Mouse (Mus musculus) liver, embryonic 14.5 days (tissue): ENCODE results near the gene Eef1g.

Source experiments
- CTCF ChIP-seq: IDR thresholded peaks from 2 replicates; pipeline ENCODE4 v1.5.1; 2016; ENCODE audit warnings: antibody characterized with exemption, low read depth, control low read depth
- EP300 ChIP-seq: IDR thresholded peaks from 2 replicates; pipeline ENCODE4 v1.6.1; 2016; ENCODE audit warnings: antibody characterized with exemption, low read depth

DNA sequence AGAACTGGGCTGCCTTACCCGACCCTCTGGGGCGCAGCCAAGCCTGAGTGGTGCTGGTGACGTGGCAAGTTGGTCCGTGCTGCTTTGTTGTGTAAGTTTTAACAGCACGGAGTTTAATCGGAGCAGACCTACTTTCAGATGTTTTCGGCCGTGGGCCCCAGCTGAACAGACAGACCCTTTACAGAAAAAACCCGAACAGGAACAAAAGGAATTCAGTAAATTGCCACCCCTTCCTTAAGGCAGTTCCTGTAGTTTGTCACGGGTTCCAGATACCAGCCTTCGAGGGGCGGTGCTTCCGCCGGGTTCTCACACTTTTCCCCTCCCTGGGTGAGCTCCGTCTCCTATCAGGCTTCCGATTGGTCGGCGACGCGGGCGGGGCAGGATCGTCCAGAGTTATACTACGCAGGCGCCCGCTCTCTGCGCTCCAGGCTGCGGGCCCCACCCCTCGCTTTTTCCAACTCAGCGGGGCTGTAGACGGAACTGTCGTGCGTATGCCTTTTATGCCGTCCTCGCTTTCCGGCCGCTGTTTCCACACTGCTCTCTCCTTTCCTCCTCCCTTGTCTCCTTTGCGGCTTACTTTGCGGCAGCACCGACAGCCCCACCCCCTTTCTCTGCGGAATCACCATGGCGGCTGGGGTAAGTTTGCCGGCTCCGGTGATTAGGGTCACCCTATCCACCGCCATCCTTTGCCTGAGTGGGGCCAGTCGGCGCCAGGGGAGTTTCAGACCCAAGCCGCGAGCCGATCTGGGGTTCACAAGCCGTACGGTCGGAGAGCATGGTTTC, at the start of gene Eef1g:
- TF ChIP-seq CTCF (no peak), EP300 (no peak)
